Mouse (Mus musculus) left cerebral cortex, postnatal 36 days (tissue): ENCODE data around the gene Cldn16. TPM values are rescaled to one million over a fixed set of nuclear protein-coding genes. Genes with fewer than 3 reads are reported as not detected.
A peak's percentile ranks its signal among the peaks of the same experiment; 100 is the strongest.
"Not testable (repeated sequence)": the region's sequence is repeated elsewhere in the genome, so short reads cannot be mapped to it uniquely, and the experiment has no call there.

Experiments
- DNase-seq, 2 experiments: peaks; one replicate each; pipeline ENCODE4 v3.0.0; 2021 to 2022; ENCODE audit warnings: low spot score in 2 of 2, mixed read lengths in 1 of 2
- intact Hi-C: fragments of 180-260 bp; cut with DNase I; formaldehyde crosslinking; loops from one replicate; pipeline ENCODE4 v1.15.1; 2025
- total RNA-seq, 2 experiments: library from RNA; stranded (reverse); gene quantifications; 2 replicates each; pipeline ENCODE4 v1.2.3; 2021

Cldn16 gene
- total RNA-seq, result not detected

- intact Hi-C loops, result no loop called here
- DNase-seq, result no peak
Observed at GRCm38 (mm10) chr16:26462835-26463234, at the start of gene Cldn16. Cldn16 (plus strand) TSS chr16:26463135.

GRCm38 (mm10) chr16:26418616-26419015 is 44.3 kb upstream of the Cldn16 start:
- intact Hi-C loops, result no loop called here
- no peak for DNase-seq

GRCm38 (mm10) chr16:26422078-26422477 is 40.9 kb upstream of the Cldn16 start:
- DNase-seq, result no peak
- intact Hi-C loops, result no loop called here

- intact Hi-C loops, result no loop called here
- DNase-seq, result no peak
Observed at GRCm38 (mm10) chr16:26430246-26430645, 32.7 kb upstream of the Cldn16 start.

GRCm38 (mm10) chr16:26433486-26433885 is 29.4 kb upstream of the Cldn16 start:
- no peak for DNase-seq
- intact Hi-C loops, result no loop called here

- peak; percentile 9 to 34 for DNase-seq
- intact Hi-C loops, result loop anchor here (10.0 kb wide), 1 partner anchor 205 kb away; no protein-coding TSS in a partner anchor
Observed at GRCm38 (mm10) chr16:26440031-26440430, 22.9 kb upstream of the Cldn16 start.

- intact Hi-C loops, result loop anchor here (10.0 kb wide), 1 partner anchor 206 kb away; no protein-coding TSS in a partner anchor
- no peak for DNase-seq
Observed at GRCm38 (mm10) chr16:26441156-26441555, 21.8 kb upstream of the Cldn16 start.

GRCm38 (mm10) chr16:26444843-26445242 is 18.1 kb upstream of the Cldn16 start:
- intact Hi-C loops, result loop anchor here (10.0 kb wide), 1 partner anchor 210 kb away; no protein-coding TSS in a partner anchor
- DNase-seq, result no peak

GRCm38 (mm10) chr16:26447594-26447993 is 15.3 kb upstream of the Cldn16 start:
- peak; percentile 9 to 19 for DNase-seq
- intact Hi-C loops, result loop anchor here (10.0 kb wide), 1 partner anchor 213 kb away; no protein-coding TSS in a partner anchor

GRCm38 (mm10) chr16:26454163-26454562 is 8.8 kb upstream of the Cldn16 start:
- intact Hi-C loops, result no loop called here
- no peak for DNase-seq

GRCm38 (mm10) chr16:26456182-26456581 is 6.8 kb upstream of the Cldn16 start:
- intact Hi-C loops, result no loop called here
- no peak for DNase-seq

GRCm38 (mm10) chr16:26466535-26466934 is 3.6 kb downstream of the Cldn16 start:
- intact Hi-C loops, result no loop called here

GRCm38 (mm10) chr16:26471254-26471653 is 8.3 kb downstream of the Cldn16 start:
- DNase-seq, result no peak
- intact Hi-C loops, result no loop called here

More at GRCm38 (mm10) chr16:26466535-26466934, 3.6 kb downstream of the Cldn16 start:
- DNase-seq, result no peak

GRCm38 (mm10) chr16:26495721-26496120 is 32.8 kb downstream of the Cldn16 start:
- no peak for DNase-seq
- intact Hi-C loops, result no loop called here

- DNase-seq, result not testable (repeated sequence)
- intact Hi-C loops, result loop anchor here (5.0 kb wide), 1 partner anchor 267 kb away; no protein-coding TSS in a partner anchor
Observed at GRCm38 (mm10) chr16:26499705-26500104, 36.8 kb downstream of the Cldn16 start.

GRCm38 (mm10) chr16:26500738-26501137 is 37.8 kb downstream of the Cldn16 start:
- intact Hi-C loops, result loop anchor here (5.0 kb wide), 1 partner anchor 268 kb away; no protein-coding TSS in a partner anchor
- no peak for DNase-seq

GRCm38 (mm10) chr16:26504961-26505360 is 42.0 kb downstream of the Cldn16 start:
- DNase-seq, result no peak
- intact Hi-C loops, result loop anchor here (5.0 kb wide), 1 partner anchor 273 kb away; no protein-coding TSS in a partner anchor

- no peak for DNase-seq
- intact Hi-C loops, result no loop called here
Observed at GRCm38 (mm10) chr16:26519596-26519995, 56.7 kb downstream of the Cldn16 start.

GRCm38 (mm10) chr16:26525832-26526231 is 62.9 kb downstream of the Cldn16 start:
- intact Hi-C loops, result no loop called here
- no peak for DNase-seq

GRCm38 (mm10) chr16:26526669-26527068 is 63.7 kb downstream of the Cldn16 start, which contains the start of gene Tmem207:
Tmem207 (minus strand) TSS chr16:26526769.
- no peak for DNase-seq
- intact Hi-C loops, result no loop called here

- intact Hi-C loops, result no loop called here
- DNase-seq, result no peak
Observed at GRCm38 (mm10) chr16:26527931-26528666, 65.2 kb downstream of the Cldn16 start.
